Mouse (Mus musculus) thymus, adult 2 months (tissue): Measurements from ENCODE around the gene Cep135.

Experiments
- CTCF ChIP-seq: fragments of 200-500 bp; IDR thresholded peaks from 2 replicates; pipeline ENCODE4 v1.5.1; 2012; ENCODE audit warnings: mild to moderate bottlenecking, control low read depth, low read length, moderate library complexity, borderline replicate concordance; ENCODE audit not compliant: control insufficient read depth, poor library complexity, insufficient read depth; ENCODE audit errors: extremely low read depth
- POLR2A ChIP-seq: fragments of 200-500 bp; IDR thresholded peaks from 2 replicates; pipeline ENCODE4 v1.6.1; 2012; ENCODE audit warnings: mild to moderate bottlenecking, low read length, control low read depth, moderate library complexity; ENCODE audit not compliant: control insufficient read depth, poor library complexity, insufficient read depth; ENCODE audit errors: extremely low read depth

GRCm38 (mm10) chr5:76609702-76610370, 21.3 kb downstream of the Cep135 start:
- TF ChIP-seq POLR2A (no peak), CTCF (no peak)
